ENCODE assay signal across 9 mouse cellular contexts in genomic region chr11:87276240-87276985, GRCm38 (mm10).
A peak's percentile ranks its signal among the peaks of the same experiment; 100 is the strongest.
DNase-seq lines count a peak whose midpoint lies in the region; ATAC-seq and TF ChIP-seq lines count a peak whose summit lies in the region.
"Had no signal": no experiment of that assay in that cellular context is flagged by ENCODE, and none has a peak within 500 bp of the region (broad histone marks: within the 10 kb centered on the region; RNA-seq: fewer than 3 reads in every experiment).

No protein-coding gene starts in this region.

- DNase-seq in lung, postnatal 10 days: peak; percentile 9
- DNase-seq in lung, adult 2 months: no peak
- peak; percentile 49 for DNase-seq in embryonic facial prominence, embryonic 11.5 days (ENCODE audit: low spot score)
- DNase-seq in limb, embryonic 10.5 days (ENCODE audit: low spot score): peak; percentile 43
- DNase-seq in frontal cortex, postnatal 25 days (ENCODE audit: low spot score in 2 of 2): no peak
- no peak for DNase-seq in left cerebral cortex, adult 18-20 months (ENCODE audit: low spot score in 2 of 2)
- DNase-seq in urinary bladder, adult 18-20 months (ENCODE audit: low spot score in 2 of 2): no peak

- H3K4me1 ChIP-seq in lung, adult 2 months (ENCODE audit: control insufficient read depth, insufficient read depth, low read length): no peaks in the 10 kb centered on the region
- no peaks in the 10 kb centered on the region for H3K4me1 ChIP-seq in embryonic facial prominence, embryonic 11.5 days (ENCODE audit: control insufficient read depth, insufficient read depth, low read length)
- peaks cover 10% of the 10 kb centered on the region for H3K4me1 ChIP-seq in limb, embryonic 10.5 days
- H3K4me1 ChIP-seq in olfactory bulb, adult 2 months (ENCODE audit: control insufficient read depth, insufficient read depth, low read length): peaks cover 34% of the 10 kb centered on the region

- no peak overlapping the region for H3K4me3 ChIP-seq in lung, adult 2 months (replicated peaks; ENCODE audit: extremely low read depth, low read depth, low read length)
- no peak overlapping the region for H3K4me3 ChIP-seq in embryonic facial prominence, embryonic 11.5 days (ENCODE audit: low read depth, low read length)
- H3K4me3 ChIP-seq in limb, embryonic 10.5 days: no peak overlapping the region
- no peak overlapping the region for H3K4me3 ChIP-seq in olfactory bulb, adult 2 months (ENCODE audit: insufficient read depth, low read depth, low read length)
- H3K4me3 ChIP-seq: limb, embryonic 15.5 days had no signal

- TF ChIP-seq CTCF in lung, adult 2 months (IDR thresholded peaks at IDR 0.05; ENCODE audit: insufficient read depth, low read length): no peak
- no peak for TF ChIP-seq CTCF in olfactory bulb, adult 2 months (IDR thresholded peaks at IDR 0.05; ENCODE audit: insufficient read depth, low read depth, low read length)

- H3K36me3 ChIP-seq in embryonic facial prominence, embryonic 11.5 days (replicated peaks; ENCODE audit: control insufficient read depth, insufficient read depth, low read depth, low read length): no peaks in the 10 kb centered on the region
- H3K36me3 ChIP-seq in limb, embryonic 10.5 days: no peaks in the 10 kb centered on the region
- H3K36me3 ChIP-seq: limb, embryonic 15.5 days had no signal

- no peak for ATAC-seq in embryonic facial prominence, embryonic 11.5 days (replicated peaks; ENCODE audit: insufficient number of reproducible peaks, low FRiP score, low TSS enrichment, low read depth)

- no peak overlapping the region for H3K9ac ChIP-seq in embryonic facial prominence, embryonic 11.5 days (replicated peaks; ENCODE audit: low read length)
- H3K9ac ChIP-seq: limb, embryonic 15.5 days had no signal

- TF ChIP-seq POLR2A in lung, adult 2 months (IDR thresholded peaks at IDR 0.05; ENCODE audit: borderline replicate concordance, extremely low read depth, low read depth, low read length): no peak
- TF ChIP-seq POLR2A in olfactory bulb, adult 2 months (IDR thresholded peaks at IDR 0.05; ENCODE audit: insufficient read depth, low read depth, low read length): no peak

- H3K27ac ChIP-seq in embryonic facial prominence, embryonic 11.5 days (replicated peaks; ENCODE audit: low read depth, low read length): no peak overlapping the region
- H3K27ac ChIP-seq in limb, embryonic 10.5 days: no peak overlapping the region
- peak overlapping the region; percentile 94 for H3K27ac ChIP-seq in olfactory bulb, adult 2 months (ENCODE audit: insufficient read depth, low read depth, low read length)
- H3K27ac ChIP-seq: limb, embryonic 15.5 days had no signal

- H3K4me2 ChIP-seq in embryonic facial prominence, embryonic 11.5 days (ENCODE audit: low read depth, low read length): no peak overlapping the region
- H3K4me2 ChIP-seq: limb, embryonic 15.5 days had no signal

- no peaks in the 10 kb centered on the region for H3K27me3 ChIP-seq in embryonic facial prominence, embryonic 11.5 days (ENCODE audit: control insufficient read depth, insufficient read depth, low read length)
- H3K27me3 ChIP-seq in limb, embryonic 10.5 days (ENCODE audit: low read depth, poor library complexity, severe bottlenecking): no peaks in the 10 kb centered on the region
- H3K27me3 ChIP-seq: limb, embryonic 15.5 days had no signal

- no peaks in the 10 kb centered on the region for H3K9me3 ChIP-seq in embryonic facial prominence, embryonic 11.5 days (replicated peaks; ENCODE audit: control insufficient read depth, low read length)
- no peaks in the 10 kb centered on the region for H3K9me3 ChIP-seq in limb, embryonic 10.5 days (replicated peaks)
- H3K9me3 ChIP-seq: limb, embryonic 15.5 days had no signal

- WGBS in lung, adult 2 months: 23% methylated on average over 5 of the region's 5 CpGs
- WGBS in embryonic facial prominence, embryonic 11.5 days: 3% methylated on average over 5 of the region's 5 CpGs
- WGBS in limb, embryonic 10.5 days: 9% methylated on average over 5 of the region's 5 CpGs
- WGBS in olfactory bulb, adult 2 months: 9% methylated on average over 5 of the region's 5 CpGs

Comparison
In these comparisons a context has a peak if more than half of its experiments do, and no peak if none do; other contexts are left out.
1. DNase-seq: peak in lung, postnatal 10 days (single experiment), embryonic facial prominence, embryonic 11.5 days (single experiment) and limb, embryonic 10.5 days (single experiment); none in lung, adult 2 months (single experiment), frontal cortex, postnatal 25 days (0 of 2), left cerebral cortex, adult 18-20 months (0 of 2) and urinary bladder, adult 18-20 months (0 of 2).